Mouse (Mus musculus) kidney, embryonic 15.5 days (tissue): ENCODE measurements around the gene Cfd. TPM values are rescaled to one million over a fixed set of nuclear protein-coding genes. Genes with fewer than 3 reads are reported as not detected.
A peak's percentile ranks its signal among the peaks of the same experiment; 100 is the strongest.

Experiments used
- ATAC-seq: fragments of 200-750 bp; cut with Nextera tagmentation; replicated peaks from 2 replicates; pipeline ENCODE4 v1.8.0; 2017; ENCODE audit warnings: moderate TSS enrichment; ENCODE audit not compliant: low FRiP score
- H3K27ac ChIP-seq: fragments of 300-500 bp; sonication (generic); 2 replicates; pipeline ENCODE4 v1.5.1; 2015; ENCODE audit warnings: mild to moderate bottlenecking, inconsistent platforms
- H3K27me3 ChIP-seq: fragments of 300-500 bp; sonication (generic); 2 replicates; pipeline ENCODE4 v1.6.1; 2015; ENCODE audit warnings: inconsistent platforms
- H3K36me3 ChIP-seq: fragments of 300-500 bp; sonication (generic); 2 replicates; pipeline ENCODE4 v1.6.1; 2015; ENCODE audit warnings: inconsistent platforms
- H3K4me1 ChIP-seq: fragments of 300-500 bp; sonication (generic); 2 replicates; pipeline ENCODE4 v1.6.1; 2015; ENCODE audit warnings: inconsistent platforms
- H3K4me2 ChIP-seq: fragments of 300-500 bp; sonication (generic); 2 replicates; pipeline ENCODE4 v1.6.1; 2015; ENCODE audit warnings: moderate library complexity, mild to moderate bottlenecking, inconsistent platforms
- H3K4me3 ChIP-seq: fragments of 300-500 bp; sonication (generic); replicated peaks from 2 replicates; pipeline ENCODE4 v1.5.1; 2015; ENCODE audit warnings: mild to moderate bottlenecking, inconsistent platforms
- H3K9ac ChIP-seq: fragments of 300-500 bp; sonication (generic); 2 replicates; pipeline ENCODE4 v1.6.1; 2015; ENCODE audit warnings: mild to moderate bottlenecking, inconsistent platforms
- H3K9me3 ChIP-seq: fragments of 300-500 bp; sonication (generic); replicated peaks from 2 replicates; pipeline ENCODE4 v1.6.1; 2016; ENCODE audit warnings: inconsistent platforms
- WGBS: fragments of 180-500 bp; shearing (Covaris S2); methylation state at CpG from one replicate; pipeline ENCODE4 v1.1.7; 2015; ENCODE audit warnings: mixed read lengths; 5-methylcytosine and 5-hydroxymethylcytosine counted together
- polyA plus RNA-seq: library from polyadenylated mRNA; unstranded; fragments of >200 nt; fragmentation: Nextera tagmentation; extraction: Ambion mirVana; gene quantifications from 2 replicates; pipeline ENCODE4 v1.2.1, GENCODE M21; 2015

Cfd gene
- polyA plus RNA-seq, 1 experiment from 2014 or later: not detected

GRCm38 (mm10) chr10:79896814-79897213 lies 6.2 kb downstream of the Cfd start:
- H3K9ac ChIP-seq: no peak overlapping the region
- no peaks in the 10 kb centered on the region for H3K9me3 ChIP-seq
- H3K27me3 ChIP-seq: no peaks in the 10 kb centered on the region
- no peak overlapping the region for H3K4me2 ChIP-seq
- no peak overlapping the region for H3K27ac ChIP-seq
- peaks cover 17% of the 10 kb centered on the region; the same call in 1 of the 2 replicates for H3K4me1 ChIP-seq
- no peak overlapping the region for H3K4me3 ChIP-seq
- ATAC-seq: no peak
- H3K36me3 ChIP-seq: peaks cover 70% of the 10 kb centered on the region
- 83% methylated on average over 13 of the region's 13 CpGs for WGBS

- Histone ChIP-seq H3K9ac (no peak overlapping the region; the same call in 1 of the 2 replicates), H3K36me3 (peaks cover 78% of the 10 kb centered on the region), H3K4me2 (no peak overlapping the region), H3K4me3 (no peak overlapping the region), H3K9me3 (no peaks in the 10 kb centered on the region), H3K4me1 (peaks cover 17% of the 10 kb centered on the region; the same call in 1 of the 2 replicates), H3K27me3 (no peaks in the 10 kb centered on the region), H3K27ac (no peak overlapping the region)
- ATAC-seq: peak; percentile 41; the same call in 1 of the 2 replicates
- 47% methylated on average over 20 of the region's 20 CpGs for WGBS
Observed at GRCm38 (mm10) chr10:79897316-79898245, 6.9 kb downstream of the Cfd start.

GRCm38 (mm10) chr10:79900951-79901410 lies 10.3 kb downstream of the Cfd start:
- peaks cover 17% of the 10 kb centered on the region; the same call in 1 of the 2 replicates for H3K4me1 ChIP-seq
- no peak overlapping the region for H3K4me3 ChIP-seq
- no peak overlapping the region for H3K9ac ChIP-seq
- H3K27ac ChIP-seq: no peak overlapping the region
- H3K36me3 ChIP-seq: peaks cover 94% of the 10 kb centered on the region
- no peaks in the 10 kb centered on the region for H3K27me3 ChIP-seq
- 64% methylated on average over 2 of the region's 2 CpGs for WGBS
- no peaks in the 10 kb centered on the region for H3K9me3 ChIP-seq
- H3K4me2 ChIP-seq: no peak overlapping the region
- ATAC-seq: no peak

- WGBS: 94% methylated on average over 9 of the region's 9 CpGs
- H3K36me3 ChIP-seq: peaks cover 71% of the 10 kb centered on the region
- ATAC-seq: no peak
- H3K9ac ChIP-seq: no peak overlapping the region
- no peak overlapping the region for H3K27ac ChIP-seq
- no peak overlapping the region for H3K4me2 ChIP-seq
- H3K27me3 ChIP-seq: no peaks in the 10 kb centered on the region
- no peak overlapping the region for H3K4me3 ChIP-seq
- no peaks in the 10 kb centered on the region for H3K9me3 ChIP-seq
- H3K4me1 ChIP-seq: peaks cover 22% of the 10 kb centered on the region
Observed at GRCm38 (mm10) chr10:79906712-79907111, 16.1 kb downstream of the Cfd start.

GRCm38 (mm10) chr10:79907415-79907814 lies 16.8 kb downstream of the Cfd start:
- ATAC-seq: no peak
- Histone ChIP-seq H3K36me3 (peaks cover 70% of the 10 kb centered on the region), H3K9me3 (no peaks in the 10 kb centered on the region), H3K27ac (peak overlapping the region; percentile 37; the same call in 1 of the 2 replicates), H3K4me1 (peaks cover 22% of the 10 kb centered on the region), H3K9ac (no peak overlapping the region), H3K4me2 (peak overlapping the region; percentile 59), H3K27me3 (no peaks in the 10 kb centered on the region), H3K4me3 (peak overlapping the region; percentile 76)
- 88% methylated on average over 10 of the region's 10 CpGs for WGBS

- WGBS: 1% methylated on average over 52 of the region's 52 CpGs
Observed at GRCm38 (mm10) chr10:79908167-79909091, 17.8 kb downstream of the Cfd start, which contains the start of gene Med16. Gene Med16, minus strand, starts transcription at chr10:79908923.

GRCm38 (mm10) chr10:79909092-79909922 lies 18.7 kb downstream of the Cfd start:
- H3K4me1 ChIP-seq: peaks cover 27% of the 10 kb centered on the region
- peak overlapping the region; percentile 59 for H3K4me2 ChIP-seq
- H3K4me3 ChIP-seq: peak overlapping the region; percentile 76
- H3K27ac ChIP-seq: peak overlapping the region; percentile 97
- H3K36me3 ChIP-seq: peaks cover 58% of the 10 kb centered on the region
- no peaks in the 10 kb centered on the region for H3K9me3 ChIP-seq
- H3K9ac ChIP-seq: peak overlapping the region; percentile 84; the same call in 1 of the 2 replicates
- 26% methylated on average over 14 of the region's 14 CpGs for WGBS
- ATAC-seq: 0 out of 2 replicates have a peak, but pooled peaks have one; percentile 34
- no peaks in the 10 kb centered on the region for H3K27me3 ChIP-seq

More at GRCm38 (mm10) chr10:79908167-79909091, 17.8 kb downstream of the Cfd start, which contains the start of gene Med16:
- H3K9ac ChIP-seq: peak within 1 kb of the TSS; percentile 84
- no peaks in the 10 kb centered on the region for H3K27me3 ChIP-seq
- H3K27ac ChIP-seq: peak within 1 kb of the TSS; percentile 97
- peak within 1 kb of the TSS; percentile 76 for H3K4me3 ChIP-seq
- peak within 1 kb of the TSS; percentile 59 for H3K4me2 ChIP-seq
- ATAC-seq: peak; percentile 93
- H3K4me1 ChIP-seq: peaks cover 22% of the 10 kb centered on the region
- no peaks in the 10 kb centered on the region for H3K9me3 ChIP-seq
- H3K36me3 ChIP-seq: peaks cover 66% of the 10 kb centered on the region

GRCm38 (mm10) chr10:79910556-79910955 lies 19.9 kb downstream of the Cfd start, which contains the start of gene Gm26602:
Gene Gm26602, plus strand, starts transcription at chr10:79910856.
- Histone ChIP-seq H3K4me2 (no peak within 1 kb of the TSS), H3K4me1 (peaks cover 40% of the 10 kb centered on the region), H3K36me3 (peaks cover 45% of the 10 kb centered on the region), H3K9ac (no peak within 1 kb of the TSS), H3K4me3 (no peak within 1 kb of the TSS), H3K27me3 (no peaks in the 10 kb centered on the region), H3K27ac (0 out of 2 replicates have a peak within 1 kb of the TSS, but pooled peaks have one; percentile 78), H3K9me3 (no peaks in the 10 kb centered on the region)
- no peak for ATAC-seq
- WGBS: 91% methylated on average over 4 of the region's 4 CpGs

- Histone ChIP-seq H3K9me3 (no peaks in the 10 kb centered on the region), H3K27ac (no peak overlapping the region), H3K4me3 (no peak overlapping the region), H3K9ac (no peak overlapping the region), H3K4me2 (no peak overlapping the region), H3K27me3 (peaks cover 3% of the 10 kb centered on the region), H3K36me3 (peaks cover 27% of the 10 kb centered on the region), H3K4me1 (peaks cover 44% of the 10 kb centered on the region)
- no peak for ATAC-seq
- WGBS: 68% methylated on average over 20 of the region's 20 CpGs
Observed at GRCm38 (mm10) chr10:79912412-79912811, 21.8 kb downstream of the Cfd start.

- no peaks in the 10 kb centered on the region for H3K9me3 ChIP-seq
- H3K27ac ChIP-seq: no peak overlapping the region
- peaks cover 54% of the 10 kb centered on the region for H3K4me1 ChIP-seq
- no peak overlapping the region for H3K4me3 ChIP-seq
- 73% methylated on average over 11 of the region's 11 CpGs for WGBS
- no peak overlapping the region for H3K9ac ChIP-seq
- H3K27me3 ChIP-seq: peaks cover 22% of the 10 kb centered on the region
- no peak for ATAC-seq
- peak overlapping the region; percentile 8; the same call in 1 of the 2 replicates for H3K4me2 ChIP-seq
- H3K36me3 ChIP-seq: peaks cover 27% of the 10 kb centered on the region
Observed at GRCm38 (mm10) chr10:79914131-79914947, 23.7 kb downstream of the Cfd start.
